Mouse (Mus musculus) small intestine, adult 2 months (tissue): ENCODE measurements around the gene Gsap. TPM values are rescaled to one million over a fixed set of nuclear protein-coding genes. Genes with fewer than 3 reads are reported as not detected.

Source experiments
- H3K27ac ChIP-seq: fragments of 200-500 bp; 2 replicates; pipeline ENCODE4 v1.5.1; 2012; ENCODE audit warnings: low read depth, low read length, control low read depth, inconsistent platforms; ENCODE audit not compliant: insufficient read depth
- H3K27me3 ChIP-seq: fragments of 200-500 bp; 2 replicates; pipeline ENCODE4 v1.6.1; 2012; ENCODE audit warnings: mild to moderate bottlenecking, moderate library complexity, low read length, inconsistent platforms; ENCODE audit not compliant: control insufficient read depth, insufficient read depth
- H3K36me3 ChIP-seq: fragments of 200-500 bp; 2 replicates; pipeline ENCODE4 v1.6.1; 2012; ENCODE audit warnings: mild to moderate bottlenecking, low read length, control low read depth, inconsistent platforms; ENCODE audit not compliant: control insufficient read depth, insufficient read depth
- H3K4me1 ChIP-seq: fragments of 200-500 bp; 2 replicates; pipeline ENCODE4 v1.6.1; 2012; ENCODE audit warnings: low read length, inconsistent platforms, mixed read lengths; ENCODE audit not compliant: control insufficient read depth, insufficient read depth, insufficient read length
- H3K4me3 ChIP-seq: fragments of 200-500 bp; 2 replicates; pipeline ENCODE4 v1.5.1; 2012; ENCODE audit warnings: low read depth, mild to moderate bottlenecking, control low read depth, inconsistent platforms, low read length, moderate library complexity
- CTCF ChIP-seq: fragments of 200-500 bp; IDR thresholded peaks from 2 replicates; pipeline ENCODE4 v1.5.1; 2012; ENCODE audit warnings: low read depth, mild to moderate bottlenecking, control low read depth, inconsistent platforms, low read length, moderate library complexity, mixed read lengths; ENCODE audit not compliant: insufficient replicate concordance, insufficient read length; ENCODE audit errors: extremely low read depth
- POLR2A ChIP-seq: fragments of 200-500 bp; IDR thresholded peaks from 2 replicates; pipeline ENCODE4 v1.6.1; 2012; ENCODE audit warnings: low read depth, mild to moderate bottlenecking, control low read depth, inconsistent platforms, low read length, moderate library complexity
- WGBS: fragments of 180-500 bp; shearing (Covaris S2); methylation state at CpG from one replicate; pipeline ENCODE4 v1.1.7; 2018; 5-methylcytosine and 5-hydroxymethylcytosine counted together
- polyA plus RNA-seq: library from polyadenylated mRNA; depleted of rRNA; stranded (reverse); fragments of >200 nt; gene quantifications from 2 replicates; pipeline ENCODE4 v1.2.3, GENCODE M21; 2012

Gene Gsap
- polyA plus RNA-seq, 1 experiment: 0.68 TPM

- WGBS: 71% methylated on average over 8 of the region's 8 CpGs
- Histone ChIP-seq H3K27ac (no peak overlapping the region), H3K4me3 (no peak overlapping the region), H3K27me3 (no peaks in the 10 kb centered on the region), H3K36me3 (no peaks in the 10 kb centered on the region), H3K4me1 (no peaks in the 10 kb centered on the region)
- TF ChIP-seq POLR2A (no peak), CTCF (no peak)
Observed at GRCm38 (mm10) chr5:21290594-21290993, 104.5 kb downstream of the Gsap start.

DNA sequence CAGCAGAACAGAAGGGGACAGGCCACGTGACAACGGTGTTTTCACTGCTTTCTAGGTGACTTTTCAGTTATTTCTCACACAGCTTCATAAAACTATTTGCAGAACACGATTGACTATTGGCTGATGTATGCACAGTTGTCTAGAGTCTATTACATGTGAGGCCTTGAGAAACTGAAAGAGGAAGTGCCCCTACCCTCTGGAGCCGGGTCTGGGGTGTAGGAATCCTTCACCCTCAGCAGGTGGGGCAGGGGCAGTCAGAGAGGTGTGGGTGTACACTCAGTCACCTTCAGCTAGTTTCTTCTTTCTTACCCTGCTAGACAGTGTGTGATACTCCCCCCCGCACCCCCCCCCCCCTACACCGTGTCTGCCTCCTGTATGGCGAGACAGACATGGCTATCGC lies 109.6 kb downstream of the Gsap start:
- no peaks in the 10 kb centered on the region for H3K4me1 ChIP-seq
- H3K27ac ChIP-seq: no peak overlapping the region
- H3K36me3 ChIP-seq: no peaks in the 10 kb centered on the region
- H3K27me3 ChIP-seq: no peaks in the 10 kb centered on the region
- no peak overlapping the region for H3K4me3 ChIP-seq
- TF ChIP-seq POLR2A (no peak), CTCF (no peak)
- 68% methylated on average over 8 of the region's 8 CpGs for WGBS

DNA sequence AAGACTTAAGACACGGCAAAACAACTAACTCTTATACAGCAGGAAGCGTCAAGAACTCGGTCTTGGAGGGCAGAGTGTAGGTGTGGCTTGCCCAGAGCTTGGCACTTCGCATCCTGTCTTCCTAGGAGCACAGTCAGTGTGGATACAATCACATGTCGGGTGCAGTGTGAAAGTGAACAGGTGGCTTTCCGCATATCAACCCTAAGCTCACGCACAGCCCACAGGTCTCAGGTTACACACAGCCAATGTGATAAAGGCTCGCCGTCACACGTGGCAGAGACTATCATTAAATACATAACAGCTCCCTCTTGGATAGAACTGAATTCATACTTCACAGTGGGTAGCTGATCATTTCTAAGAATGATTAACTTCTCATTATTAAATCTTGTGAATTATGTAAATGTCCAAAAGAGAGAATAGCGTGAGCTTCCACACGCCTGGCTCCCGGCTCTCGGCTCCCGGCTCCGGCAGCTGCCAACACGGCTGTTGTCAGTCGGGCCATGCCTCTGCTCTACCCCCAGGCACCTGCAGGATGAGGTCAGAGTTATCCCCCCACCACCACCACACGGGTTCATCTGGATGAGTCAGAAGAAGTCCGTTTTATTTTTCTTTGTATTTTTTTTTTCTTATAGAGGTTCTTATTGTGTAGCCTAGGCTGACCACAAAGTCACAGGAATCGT lies 113.2 kb downstream of the Gsap start:
- H3K4me1 ChIP-seq: no peaks in the 10 kb centered on the region
- no peaks in the 10 kb centered on the region for H3K36me3 ChIP-seq
- H3K4me3 ChIP-seq: no peak overlapping the region
- WGBS: 60% methylated on average over 21 of the region's 21 CpGs
- H3K27ac ChIP-seq: no peak overlapping the region
- TF ChIP-seq POLR2A: no peak
- no peak for TF ChIP-seq CTCF
- no peaks in the 10 kb centered on the region for H3K27me3 ChIP-seq

GRCm38 (mm10) chr5:21300058-21300457 lies 114.0 kb downstream of the Gsap start:
- Histone ChIP-seq H3K36me3 (no peaks in the 10 kb centered on the region), H3K27me3 (no peaks in the 10 kb centered on the region), H3K4me3 (no peak overlapping the region), H3K27ac (no peak overlapping the region), H3K4me1 (no peaks in the 10 kb centered on the region)
- 79% methylated on average over 3 of the region's 3 CpGs for WGBS
- TF ChIP-seq CTCF (no peak), POLR2A (no peak)

- Histone ChIP-seq H3K4me3 (no peak overlapping the region), H3K36me3 (no peaks in the 10 kb centered on the region), H3K27ac (no peak overlapping the region), H3K4me1 (no peaks in the 10 kb centered on the region), H3K27me3 (no peaks in the 10 kb centered on the region)
- WGBS: 52% methylated on average over 6 of the region's 6 CpGs
- TF ChIP-seq POLR2A: no peak
- TF ChIP-seq CTCF: no peak
Observed at GRCm38 (mm10) chr5:21301011-21301410, 115.0 kb downstream of the Gsap start.

DNA sequence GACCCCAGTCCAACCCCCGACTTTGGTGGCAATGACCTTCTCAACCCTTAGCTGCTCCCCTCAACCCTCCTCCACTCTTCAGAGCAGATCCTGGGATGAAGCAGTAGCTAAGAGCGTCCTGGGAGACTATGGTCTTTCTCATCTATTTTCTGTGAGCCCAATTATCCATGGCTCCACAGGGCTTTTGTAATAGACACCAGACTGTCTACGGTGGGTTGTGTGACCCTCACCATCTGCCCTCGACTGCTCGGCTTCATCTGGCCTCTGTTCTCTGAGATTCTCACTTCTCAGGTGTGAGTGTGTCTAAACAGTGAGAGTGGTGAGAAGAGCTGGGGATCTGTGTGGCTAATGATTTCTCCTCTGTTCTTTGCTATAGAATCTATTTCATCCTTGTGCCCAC lies 121.1 kb downstream of the Gsap start:
- H3K4me3 ChIP-seq: no peak overlapping the region
- WGBS: 80% methylated on average over 5 of the region's 5 CpGs
- no peaks in the 10 kb centered on the region for H3K36me3 ChIP-seq
- TF ChIP-seq POLR2A (no peak), CTCF (no peak)
- H3K27ac ChIP-seq: no peak overlapping the region
- H3K4me1 ChIP-seq: no peaks in the 10 kb centered on the region
- H3K27me3 ChIP-seq: no peaks in the 10 kb centered on the region

DNA sequence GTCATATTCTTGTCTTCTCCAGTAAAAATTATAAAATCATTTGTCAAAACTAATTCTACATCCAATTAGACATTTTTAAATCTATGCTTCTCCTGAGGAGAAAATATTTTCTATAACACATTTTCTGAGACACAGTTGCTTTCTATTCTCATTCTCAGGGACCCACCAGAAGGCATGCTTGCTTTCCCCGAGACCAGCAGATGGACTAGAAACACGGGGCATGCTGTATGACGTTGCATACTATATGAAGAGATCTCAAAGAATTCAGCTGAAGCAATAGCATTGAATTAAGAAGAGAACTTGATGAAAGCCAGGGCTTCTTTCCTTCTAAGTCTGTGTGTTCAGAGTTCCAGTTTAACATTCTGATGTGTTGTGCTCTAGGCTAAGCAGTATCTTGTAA lies 128.6 kb downstream of the Gsap start:
- no peak overlapping the region for H3K27ac ChIP-seq
- no peaks in the 10 kb centered on the region for H3K27me3 ChIP-seq
- H3K36me3 ChIP-seq: no peaks in the 10 kb centered on the region
- H3K4me1 ChIP-seq: no peaks in the 10 kb centered on the region
- WGBS: 84% methylated on average over 3 of the region's 3 CpGs
- no peak for TF ChIP-seq CTCF
- no peak for TF ChIP-seq POLR2A
- H3K4me3 ChIP-seq: no peak overlapping the region
